30 mouse cellular contexts compared by ENCODE assay signal in genomic region chr4:136114747-136115146, GRCm38 (mm10). TPM values are rescaled to one million over a fixed set of nuclear protein-coding genes. Genes with fewer than 3 reads are reported as not detected.
DNase-seq lines count a peak whose midpoint lies in the region; ATAC-seq and TF ChIP-seq lines count a peak whose summit lies in the region.
"Had no signal": no experiment of that assay in that cellular context is flagged by ENCODE, and none has a peak within 500 bp of the region (broad histone marks: within the 10 kb centered on the region; RNA-seq: fewer than 3 reads in every experiment).

No protein-coding gene starts in this region.

- no peak for TF ChIP-seq EP300 in liver, postnatal 0 days (IDR thresholded peaks at IDR 0.05; ENCODE audit: low read depth)

- no peak overlapping the region for H3K4me2 ChIP-seq in kidney, embryonic 15.5 days
- no peak overlapping the region for H3K4me2 ChIP-seq in liver, postnatal 0 days (ENCODE audit: low read depth, low read length)
- H3K4me2 ChIP-seq: embryonic facial prominence, embryonic 12.5 days; embryonic facial prominence, embryonic 15.5 days; forebrain, embryonic 12.5 days; forebrain, embryonic 15.5 days; hindbrain, embryonic 13.5 days; intestine, embryonic 15.5 days had no signal

- H3K36me3 ChIP-seq in kidney, embryonic 15.5 days, result no peaks in the 10 kb centered on the region
- H3K36me3 ChIP-seq in testis, adult 2 months (ENCODE audit: control insufficient read depth, insufficient read depth, low read length), result no peaks in the 10 kb centered on the region
- no peaks in the 10 kb centered on the region for H3K36me3 ChIP-seq in liver, postnatal 0 days (replicated peaks; ENCODE audit: insufficient read depth, low read length)
- H3K36me3 ChIP-seq: embryonic facial prominence, embryonic 12.5 days; embryonic facial prominence, embryonic 15.5 days; forebrain, embryonic 12.5 days; forebrain, embryonic 15.5 days; G1E; heart, embryonic 10.5 days; hindbrain, embryonic 10.5 days; hindbrain, embryonic 13.5 days; intestine, embryonic 15.5 days had no signal

- no peak overlapping the region for H3K4me3 ChIP-seq in kidney, embryonic 15.5 days (replicated peaks)
- no peak overlapping the region for H3K4me3 ChIP-seq in testis, adult 2 months (ENCODE audit: control insufficient read depth, low read depth, low read length)
- no peak overlapping the region for H3K4me3 ChIP-seq in embryonic fibroblast, embryonic 13.5 days (ENCODE audit: insufficient read depth, low read length)
- H3K4me3 ChIP-seq in liver, postnatal 0 days (ENCODE audit: low read depth, low read length), result no peak overlapping the region
- H3K4me3 ChIP-seq: embryonic facial prominence, embryonic 12.5 days; embryonic facial prominence, embryonic 15.5 days; erythroblast, embryonic 14.5 days; forebrain, embryonic 12.5 days; forebrain, embryonic 15.5 days; heart, adult 2 months; heart, embryonic 10.5 days; hindbrain, embryonic 10.5 days; hindbrain, embryonic 13.5 days; intestine, embryonic 15.5 days had no signal

- 79% methylated on average over 5 of the region's 5 CpGs for WGBS in kidney, embryonic 15.5 days
- 70% methylated on average over 5 of the region's 5 CpGs for WGBS in liver, postnatal 0 days (ENCODE audit: insufficient replicate concordance)

- ATAC-seq in kidney, embryonic 15.5 days (replicated peaks; ENCODE audit: low FRiP score), result no peak
- ATAC-seq in liver, postnatal 0 days, result no peak
- ATAC-seq: forebrain, embryonic 15.5 days; hindbrain, embryonic 16.5 days; intestine, embryonic 15.5 days; Patski had no signal

- peak; percentile 53 for DNase-seq in adrenal gland, adult 2 months
- DNase-seq in adrenal gland, postnatal 25 days, result no peak
- no peak for DNase-seq in kidney, postnatal 10 days
- no peak for DNase-seq in testis, postnatal 10 days (ENCODE audit: low spot score)
- no peak for DNase-seq in liver, postnatal 0 days
- DNase-seq: adrenal gland, adult 8-10 months; B cell, adult 2 months; cerebellum, adult 18-20 months; cerebellum, adult 9-10 months; cerebellum, postnatal 14 days; gastrocnemius, postnatal 10 days; gastrocnemius, postnatal 36 days; heart, adult 2 months had no signal

- no peaks in the 10 kb centered on the region for H3K27me3 ChIP-seq in kidney, embryonic 15.5 days
- no peaks in the 10 kb centered on the region for H3K27me3 ChIP-seq in testis, adult 2 months (ENCODE audit: control insufficient read depth, insufficient read depth, low read length)
- H3K27me3 ChIP-seq in liver, postnatal 0 days (ENCODE audit: insufficient read depth, low read length), result no peaks in the 10 kb centered on the region
- H3K27me3 ChIP-seq: CH12.LX; embryonic facial prominence, embryonic 12.5 days; embryonic facial prominence, embryonic 15.5 days; forebrain, embryonic 12.5 days; forebrain, embryonic 15.5 days; hindbrain, embryonic 13.5 days; intestine, embryonic 15.5 days; Patski had no signal

- peaks cover 46% of the 10 kb centered on the region for H3K4me1 ChIP-seq in kidney, embryonic 15.5 days
- peaks cover 5% of the 10 kb centered on the region for H3K4me1 ChIP-seq in testis, adult 2 months (ENCODE audit: control insufficient read depth, insufficient read depth, low read length)
- H3K4me1 ChIP-seq in embryonic fibroblast, embryonic 13.5 days (ENCODE audit: control insufficient read depth, insufficient read depth, low read length), result peaks cover 8% of the 10 kb centered on the region
- no peaks in the 10 kb centered on the region; the same call in 1 of the 2 replicates for H3K4me1 ChIP-seq in liver, postnatal 0 days (ENCODE audit: insufficient read depth)
- H3K4me1 ChIP-seq: forebrain, embryonic 15.5 days; hindbrain, embryonic 13.5 days had no signal

- 0 out of 2 replicates have a peak overlapping the region, but pooled peaks have one; percentile 18 for H3K27ac ChIP-seq in kidney, embryonic 15.5 days
- H3K27ac ChIP-seq in testis, adult 2 months (ENCODE audit: control insufficient read depth, insufficient read depth, low read depth, low read length), result peak overlapping the region; percentile 61; the same call in 1 of the 2 replicates
- peak overlapping the region; percentile 71; the same call in 1 of the 2 replicates for H3K27ac ChIP-seq in embryonic fibroblast, embryonic 13.5 days (ENCODE audit: insufficient read depth, low read length)
- no peak overlapping the region for H3K27ac ChIP-seq in liver, postnatal 0 days (ENCODE audit: low read depth)
- H3K27ac ChIP-seq: embryonic facial prominence, embryonic 12.5 days; embryonic facial prominence, embryonic 15.5 days; forebrain, embryonic 12.5 days; forebrain, embryonic 15.5 days; heart, adult 2 months; heart, embryonic 10.5 days; hindbrain, embryonic 10.5 days; hindbrain, embryonic 13.5 days; intestine, embryonic 15.5 days had no signal

- no peaks in the 10 kb centered on the region for H3K9me3 ChIP-seq in kidney, embryonic 15.5 days (replicated peaks)
- H3K9me3 ChIP-seq in liver, postnatal 0 days (ENCODE audit: low read length), result no peaks in the 10 kb centered on the region
- H3K9me3 ChIP-seq: embryonic facial prominence, embryonic 12.5 days; embryonic facial prominence, embryonic 15.5 days; forebrain, embryonic 12.5 days; forebrain, embryonic 15.5 days; G1E; heart, embryonic 10.5 days; hindbrain, embryonic 10.5 days; hindbrain, embryonic 13.5 days; intestine, embryonic 15.5 days had no signal

- TF ChIP-seq POLR2A in testis, adult 2 months (IDR thresholded peaks at IDR 0.05; ENCODE audit: control insufficient read depth, low read depth, low read length), result no peak
- TF ChIP-seq POLR2A in embryonic fibroblast, embryonic 13.5 days (IDR thresholded peaks at IDR 0.05; ENCODE audit: low read depth, low read length), result no peak

- no peak for TF ChIP-seq CTCF in testis, adult 2 months (IDR thresholded peaks at IDR 0.05; ENCODE audit: control insufficient read depth, insufficient read depth, insufficient replicate concordance, low read depth, low read length)
- TF ChIP-seq CTCF in embryonic fibroblast, embryonic 13.5 days (IDR thresholded peaks at IDR 0.05; ENCODE audit: borderline replicate concordance, insufficient read depth, low read length), result no peak
- no peak for TF ChIP-seq CTCF in liver, postnatal 0 days (IDR thresholded peaks at IDR 0.05; ENCODE audit: low read depth)

- no peak overlapping the region for H3K9ac ChIP-seq in kidney, embryonic 15.5 days
- H3K9ac ChIP-seq in liver, postnatal 0 days (replicated peaks), result no peak overlapping the region
- H3K9ac ChIP-seq: embryonic facial prominence, embryonic 12.5 days; embryonic facial prominence, embryonic 15.5 days; forebrain, embryonic 12.5 days; forebrain, embryonic 15.5 days; hindbrain, embryonic 13.5 days; intestine, embryonic 15.5 days had no signal

RNA-seq across cellular contexts. Expression of gene Id3, which starts 28.6 kb away (rescaled TPM):
- total RNA-seq in adrenal gland, adult 2 months (2021), result 10 to 100 TPM; 31.5 to 70.5 TPM
- 235 and 298 TPM in 2 replicates for polyA plus RNA-seq in adrenal gland, adult 2 months (2012; rRNA removed)
- total RNA-seq in adrenal gland, postnatal 25 days (2021), result 59.6 and 78.0 TPM in 2 replicates
- 862 and 905 TPM in 2 replicates for polyA plus RNA-seq in kidney, embryonic 15.5 days (2015; fragmentation: Nextera tagmentation; extraction: Ambion mirVana)
- 8.0 and 16.8 TPM in 2 replicates for polyA plus RNA-seq in testis, adult 2 months (2012; rRNA removed)
- 201 and 239 TPM in 2 replicates for polyA plus RNA-seq in embryonic fibroblast, embryonic 13.5 days (2011; ENCODE audit: insufficient read length, low read depth, missing spikeins)
- polyA plus RNA-seq in liver, postnatal 0 days (2015; fragmentation: Nextera tagmentation; extraction: Ambion mirVana), result 77.3 and 79.1 TPM in 2 replicates
- total RNA-seq: granulocyte monocyte progenitor cell, adult 5-6 weeks had no signal
- polyA plus RNA-seq: G1E had no signal

RNA-seq across cellular contexts. Expression of gene E2f2, which starts 57.4 kb away (rescaled TPM):
- 1 to 10 TPM; 1.8 to 5.1 TPM for total RNA-seq in adrenal gland, adult 2 months (2021)
- 2.9 and 3.0 TPM in 2 replicates for polyA plus RNA-seq in adrenal gland, adult 2 months (2012; rRNA removed)
- total RNA-seq in adrenal gland, postnatal 25 days (2021), result 4.1 and 4.8 TPM in 2 replicates
- 9.7 and 10.5 TPM in 2 replicates for polyA plus RNA-seq in kidney, embryonic 15.5 days (2015; fragmentation: Nextera tagmentation; extraction: Ambion mirVana)
- 0.58 and 1.0 TPM in 2 replicates for polyA plus RNA-seq in testis, adult 2 months (2012; rRNA removed)
- 0.78 and 1.1 TPM in 2 replicates for polyA plus RNA-seq in embryonic fibroblast, embryonic 13.5 days (2011; ENCODE audit: insufficient read length, low read depth, missing spikeins)
- polyA plus RNA-seq in liver, postnatal 0 days (2015; fragmentation: Nextera tagmentation; extraction: Ambion mirVana), result 48.6 and 50.2 TPM in 2 replicates
